Mouse (Mus musculus) bone marrow macrophage, adult 2 months (primary cell): ENCODE data around the gene Pik3cb. TPM values are rescaled to one million over a fixed set of nuclear protein-coding genes. Genes with fewer than 3 reads are reported as not detected.

Experiments used
- H3K27ac ChIP-seq: 2 replicates; pipeline ENCODE4 v1.5.1; 2012; ENCODE audit warnings: low read depth, low read length; ENCODE audit not compliant: insufficient read depth
- H3K4me1 ChIP-seq: 2 replicates; pipeline ENCODE4 v1.6.1; 2012; ENCODE audit warnings: low read length; ENCODE audit not compliant: control insufficient read depth, insufficient read depth
- H3K4me3 ChIP-seq: 2 replicates; pipeline ENCODE4 v1.5.1; 2012; ENCODE audit warnings: mild to moderate bottlenecking, low read length, moderate library complexity; ENCODE audit not compliant: insufficient read depth
- CTCF ChIP-seq: IDR thresholded peaks from 2 replicates; pipeline ENCODE4 v1.5.1; 2012; ENCODE audit warnings: low read depth, mild to moderate bottlenecking, low read length, moderate library complexity
- polyA plus RNA-seq: library from polyadenylated mRNA; stranded (reverse); fragments of >200 nt; gene quantifications from 2 replicates; pipeline ENCODE4 v1.2.4, GENCODE M21; 2012; ENCODE audit not compliant: missing spikeins, insufficient read depth, insufficient read length

Pik3cb gene
- polyA plus RNA-seq, 1 experiment, result 15.6 TPM

GRCm38 (mm10) chr9:98987131-98987530 is 153.3 kb downstream of the Pik3cb start:
- Histone ChIP-seq H3K4me1 (peaks cover 7% of the 10 kb centered on the region), H3K4me3 (peak overlapping the region; percentile 91), H3K27ac (no peak overlapping the region)
- no peak for TF ChIP-seq CTCF

Other genes starting within 250 kb of the Pik3cb start
- gene 7420426K07Rik, start 237.5 kb downstream of the Pik3cb start, polyA plus RNA-seq, result not detected in 2 replicates
- gene Foxl2, start 185.3 kb downstream of the Pik3cb start, polyA plus RNA-seq, result not detected in 2 replicates
- gene Faim, start 154.2 kb downstream of the Pik3cb start, polyA plus RNA-seq, result 47.4 and 51.5 TPM in 2 replicates
- gene Gm1123, start 104.9 kb downstream of the Pik3cb start, polyA plus RNA-seq, result 0.36 TPM in 1 of 2 replicates, not detected in the other
- not detected in 2 replicates for gene Faiml, start 96.6 kb upstream of the Pik3cb start, polyA plus RNA-seq
- 19.3 and 21.8 TPM in 2 replicates for gene Cep70, start 102.7 kb upstream of the Pik3cb start, polyA plus RNA-seq
- gene Esyt3, start 217.9 kb upstream of the Pik3cb start, polyA plus RNA-seq, result not detected in 2 replicates